Mouse (Mus musculus) 416B (cell line): ENCODE measurements around the gene Aldh4a1.

Source experiments
- DNase-seq: peaks from one replicate; pipeline ENCODE4 v3.0.0; 2011; ENCODE audit warnings: low read depth

The Aldh4a1 gene

DNA sequence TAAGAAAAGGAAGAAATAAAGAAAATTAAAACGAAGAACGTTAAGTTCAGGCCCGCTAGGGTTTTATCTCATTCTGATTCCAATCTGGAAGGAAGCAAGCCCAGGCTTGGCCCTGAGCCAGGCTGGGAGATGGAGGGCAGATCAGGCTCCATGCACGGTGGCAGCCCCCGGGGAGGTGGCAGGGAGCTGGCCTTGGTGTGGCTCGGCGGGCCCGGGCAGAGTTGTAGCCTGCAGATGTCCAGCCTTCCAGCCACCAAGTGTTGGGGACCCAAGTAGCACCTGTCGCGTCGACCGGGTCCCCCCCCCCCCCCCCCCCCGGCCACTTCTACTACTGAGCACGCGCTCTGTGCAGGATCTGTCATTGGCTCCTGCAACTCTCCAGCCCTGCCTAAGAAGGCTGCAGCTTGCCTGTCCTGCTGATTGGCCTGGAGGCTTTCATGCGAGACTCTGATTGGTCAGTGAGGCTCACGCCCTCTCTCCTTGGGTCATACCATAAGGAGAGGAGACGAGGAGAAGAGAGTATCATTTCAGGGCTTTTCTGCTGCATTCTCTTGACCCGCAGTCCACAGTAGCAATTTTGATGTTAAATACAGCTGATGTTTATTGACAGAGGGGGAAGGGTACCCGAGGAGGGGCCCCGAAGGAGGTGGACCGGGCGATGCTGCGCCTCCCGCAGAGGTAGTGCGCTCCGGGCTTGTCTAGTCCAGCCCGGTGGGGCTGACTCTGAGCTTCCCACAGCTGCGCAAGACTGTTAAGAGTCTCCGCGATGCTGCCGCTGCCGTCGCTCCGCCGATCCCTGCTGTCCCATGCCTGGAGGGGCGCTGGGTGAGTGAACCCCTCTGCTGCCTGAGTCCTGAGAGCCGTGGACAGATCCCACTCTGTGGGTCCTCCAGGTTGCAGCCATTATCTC lies at the start of gene Aldh4a1:
Aldh4a1 (plus strand) TSS at position 494 of the 910 bp plus-strand sequence.
- DNase-seq = peak; percentile 99

- DNase-seq = no peak
Observed at GRCm38 (mm10) chr4:139572928-139573512, 49.6 kb upstream of the Aldh4a1 start.

DNA sequence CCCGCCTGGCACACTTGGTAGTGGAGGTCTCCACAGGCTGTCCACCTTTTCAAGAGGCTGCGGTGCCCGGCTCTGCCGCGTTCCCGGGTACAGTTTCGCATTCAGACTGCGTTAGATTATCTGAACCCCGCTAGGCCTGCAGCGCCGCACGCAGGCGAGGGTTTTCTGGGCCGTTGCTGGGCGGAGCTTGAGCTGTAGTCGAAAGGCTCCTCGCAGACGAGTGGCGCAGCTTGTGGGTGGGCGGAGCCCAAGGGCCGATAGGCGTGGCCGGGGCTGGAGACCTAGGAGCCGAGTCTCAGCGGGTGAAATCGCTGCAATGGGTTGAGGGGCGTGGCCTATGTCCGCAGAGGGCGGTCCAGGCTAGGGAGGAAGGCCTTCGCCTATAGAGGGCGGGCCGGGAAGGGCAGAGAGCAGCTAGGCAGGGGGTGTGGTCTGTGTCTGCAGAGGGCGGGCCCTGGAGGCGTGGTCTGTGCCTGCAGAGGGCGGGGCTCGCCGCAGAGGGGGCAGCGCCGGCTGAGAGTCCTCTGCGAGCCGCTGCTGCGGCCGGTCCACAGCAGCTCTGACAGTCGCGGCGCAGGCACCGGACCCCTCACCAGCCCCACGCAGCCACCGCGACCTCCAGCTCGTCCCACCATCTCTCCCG lies 48.4 kb upstream of the Aldh4a1 start:
- DNase-seq = no peak

DNA sequence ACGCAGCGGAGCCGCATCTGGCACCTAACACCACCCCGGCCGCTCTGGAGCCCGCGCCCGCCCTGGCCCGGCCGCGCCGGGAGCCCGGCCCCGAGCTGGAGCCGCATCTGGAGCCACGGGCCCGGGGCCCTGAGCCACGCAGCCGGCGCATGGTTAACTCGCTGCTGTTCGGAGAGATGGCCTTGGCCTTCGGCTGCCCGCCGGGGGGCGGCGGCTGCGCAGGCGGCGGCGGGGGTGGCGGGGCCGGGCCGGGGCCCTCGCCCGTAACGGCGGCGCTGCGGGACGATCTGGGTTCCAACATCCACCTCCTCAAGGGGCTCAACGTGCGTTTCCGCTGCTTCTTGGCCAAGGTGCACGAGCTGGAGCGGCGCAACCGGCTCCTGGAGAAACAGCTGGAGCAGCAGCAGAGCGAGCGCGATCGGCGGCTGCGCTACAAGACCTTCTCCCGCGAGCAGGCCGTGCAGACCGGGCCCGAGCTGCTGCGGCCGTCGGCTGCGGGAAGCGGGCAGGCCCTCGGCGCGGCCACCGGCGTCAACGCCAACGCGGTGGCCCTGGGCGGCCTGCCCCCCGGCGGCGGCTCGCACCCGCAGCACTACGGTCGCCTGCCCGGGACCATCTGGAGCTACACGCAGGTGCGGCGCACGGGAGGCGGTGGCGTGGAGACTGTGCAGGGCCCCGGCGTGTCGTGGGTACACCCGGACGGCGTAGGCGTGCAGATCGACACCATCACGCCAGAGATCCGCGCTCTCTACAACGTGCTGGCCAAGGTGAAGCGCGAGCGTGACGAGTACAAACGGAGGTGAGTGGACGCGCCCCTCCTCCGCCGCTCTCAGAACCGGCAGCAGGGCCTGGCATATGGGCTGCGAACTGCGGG lies 47.6 kb upstream of the Aldh4a1 start:
- no peak for DNase-seq

DNA sequence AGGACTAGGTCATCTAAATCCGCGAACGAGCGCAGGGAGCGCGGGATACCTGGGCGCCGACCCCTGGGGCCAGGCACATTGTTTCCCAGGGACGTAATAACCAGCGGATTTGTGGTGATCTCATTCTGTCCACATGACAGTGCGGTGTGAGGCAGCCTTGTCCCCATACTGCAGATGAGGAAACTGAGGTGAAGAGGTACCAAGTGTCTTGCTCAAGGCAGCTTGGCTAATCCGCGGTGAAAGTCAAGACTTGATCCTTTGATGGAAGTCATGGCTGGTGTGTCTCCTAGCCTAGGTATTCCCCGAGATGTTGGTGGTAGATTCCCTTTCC lies 47.0 kb upstream of the Aldh4a1 start:
- no peak for DNase-seq

- no peak for DNase-seq
Observed at GRCm38 (mm10) chr4:139576251-139576880, 46.3 kb upstream of the Aldh4a1 start.

- no peak for DNase-seq
Observed at GRCm38 (mm10) chr4:139577006-139577405, 45.7 kb upstream of the Aldh4a1 start.

GRCm38 (mm10) chr4:139578389-139578788 lies 44.3 kb upstream of the Aldh4a1 start:
- no peak for DNase-seq

DNA sequence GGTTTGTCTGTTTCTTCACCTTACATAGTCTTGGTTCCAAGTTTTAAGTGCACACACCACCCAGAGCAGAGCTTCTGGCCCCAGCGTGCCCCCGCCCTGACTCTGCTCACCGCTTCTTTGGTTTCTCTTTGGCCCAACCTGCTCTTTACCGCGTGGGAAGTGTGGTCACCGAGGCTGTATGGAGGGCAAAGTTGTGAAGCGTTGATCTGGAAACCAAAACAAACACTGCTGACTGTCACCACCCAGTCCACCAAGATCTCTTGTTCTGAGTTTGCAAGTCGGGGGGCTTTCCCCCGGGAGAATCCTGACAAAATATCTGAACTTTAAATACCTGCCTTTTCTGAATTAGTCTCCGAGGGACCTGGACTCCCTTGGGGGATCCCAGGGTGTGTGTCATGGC lies 43.7 kb upstream of the Aldh4a1 start:
- DNase-seq = no peak

- no peak for DNase-seq
Observed at GRCm38 (mm10) chr4:139579466-139579865, 43.2 kb upstream of the Aldh4a1 start.

DNA sequence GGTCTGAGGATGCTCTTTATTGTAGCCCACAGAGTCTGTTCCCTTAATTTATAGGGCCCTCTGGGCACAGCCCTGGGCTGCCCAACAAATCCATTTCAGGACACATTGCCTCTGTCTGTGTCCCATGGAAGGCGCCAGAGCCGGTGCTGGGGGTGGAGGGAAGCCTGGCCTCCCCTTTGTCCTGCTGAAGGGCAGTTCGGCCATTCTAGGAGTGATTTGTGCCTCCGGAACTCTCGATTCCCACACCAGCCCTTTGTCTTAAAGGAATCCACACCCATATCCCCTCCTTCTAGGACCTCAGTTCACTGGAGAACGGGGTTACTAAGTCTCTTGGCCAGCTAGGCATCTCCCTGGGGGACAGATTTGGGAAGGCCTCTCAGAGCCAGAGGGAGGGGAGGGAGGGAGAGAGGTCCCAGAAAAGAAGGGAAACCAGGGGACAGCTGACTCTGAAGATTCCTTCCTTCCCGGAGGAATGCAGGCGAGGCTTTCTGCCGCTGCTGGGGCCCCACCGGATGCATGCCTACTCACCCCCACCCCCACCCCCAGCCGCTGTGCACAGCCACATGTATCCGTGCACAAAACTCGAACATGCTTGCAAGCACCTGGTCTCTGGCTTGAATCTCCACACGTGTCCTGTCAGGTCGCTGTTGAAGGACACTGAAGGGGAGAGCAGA lies 41.9 kb upstream of the Aldh4a1 start:
- DNase-seq = no peak

- no peak for DNase-seq
Observed at GRCm38 (mm10) chr4:139581427-139582051, 41.1 kb upstream of the Aldh4a1 start.

DNA sequence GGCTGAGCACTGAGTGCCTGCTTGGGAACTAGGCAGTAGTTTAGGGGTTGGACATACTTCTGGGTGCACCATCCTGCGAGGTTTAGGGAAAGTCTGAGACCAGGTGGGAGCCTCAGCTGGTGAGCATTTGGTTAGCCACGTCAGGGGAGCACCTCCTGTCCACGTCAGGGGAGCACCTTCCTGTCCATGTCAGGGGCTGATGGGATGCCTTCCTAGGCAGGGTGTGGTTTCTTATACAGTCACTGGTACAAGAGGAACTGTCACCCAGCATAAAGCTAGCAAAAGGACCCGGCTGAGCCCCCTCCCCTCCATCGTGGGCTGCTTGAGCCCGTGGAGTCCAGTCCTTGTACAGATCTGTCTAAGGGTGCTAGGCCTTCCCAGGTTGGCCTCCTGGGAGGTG lies 40.3 kb upstream of the Aldh4a1 start:
- DNase-seq = no peak

- DNase-seq = no peak
Observed at GRCm38 (mm10) chr4:139582903-139583302, 39.8 kb upstream of the Aldh4a1 start.

- DNase-seq = no peak
Observed at GRCm38 (mm10) chr4:139583629-139584245, 38.9 kb upstream of the Aldh4a1 start.

DNA sequence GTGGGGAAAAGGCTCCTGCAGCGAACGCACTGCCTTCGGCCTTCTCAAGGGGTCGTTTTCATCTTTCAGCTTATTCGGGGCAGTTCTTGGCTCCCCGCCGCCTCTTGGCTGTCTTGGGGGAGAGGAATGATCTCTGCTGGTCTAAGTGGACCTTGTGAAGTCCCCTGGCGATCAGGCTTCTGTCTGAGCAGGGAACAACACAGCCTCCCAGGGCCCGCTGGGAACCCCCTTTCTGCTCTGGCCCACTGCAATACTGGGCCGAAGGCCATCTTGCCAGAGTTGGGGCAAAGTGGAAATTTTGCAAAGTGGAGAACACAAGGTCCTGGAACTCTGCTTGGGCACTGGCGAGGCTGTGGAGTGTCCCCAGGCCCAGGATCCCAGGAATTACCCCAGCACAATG lies 38.0 kb upstream of the Aldh4a1 start:
- DNase-seq = no peak

DNA sequence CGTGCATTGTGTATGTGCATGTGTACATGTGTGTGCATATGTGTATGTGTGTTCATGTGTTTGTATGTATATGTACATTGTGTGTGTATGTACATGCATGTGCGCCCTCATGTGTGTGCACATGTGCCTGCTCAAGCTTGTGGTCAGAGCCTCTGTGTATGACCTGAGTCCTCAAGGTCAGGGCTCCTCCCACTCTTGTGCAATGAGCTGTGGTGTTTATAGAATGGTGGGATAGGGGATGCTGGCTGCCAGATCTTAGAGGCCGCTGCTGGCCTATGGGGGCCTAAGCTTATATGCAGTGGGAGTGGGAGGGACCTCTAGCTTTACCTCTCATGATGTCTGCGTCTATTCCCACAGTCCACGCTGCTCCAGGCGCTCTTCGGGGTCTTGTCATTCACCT lies 37.0 kb upstream of the Aldh4a1 start:
- peak; percentile 24 for DNase-seq

- no peak for DNase-seq
Observed at GRCm38 (mm10) chr4:139587370-139587769, 35.3 kb upstream of the Aldh4a1 start.

DNA sequence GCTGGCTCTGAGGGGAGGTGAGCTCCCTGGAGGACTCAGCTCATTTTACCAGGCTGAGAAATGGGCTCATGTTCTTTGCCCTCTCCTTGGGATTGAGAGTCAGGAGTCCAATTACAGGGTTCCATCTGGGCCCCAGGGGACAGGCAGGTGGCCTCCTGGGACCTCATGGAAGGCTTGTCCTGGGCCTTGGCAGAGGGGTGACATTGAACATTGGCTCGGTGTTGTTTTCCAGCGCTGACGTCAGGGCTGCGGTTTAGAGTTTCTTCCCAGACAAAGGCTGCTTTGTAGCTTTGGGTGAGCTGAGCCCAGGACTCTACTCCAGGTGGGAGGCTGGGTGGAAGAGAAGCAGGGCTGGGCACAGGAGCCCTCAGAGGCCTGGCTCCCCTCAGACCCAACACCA lies 34.9 kb upstream of the Aldh4a1 start:
- DNase-seq = no peak

DNA sequence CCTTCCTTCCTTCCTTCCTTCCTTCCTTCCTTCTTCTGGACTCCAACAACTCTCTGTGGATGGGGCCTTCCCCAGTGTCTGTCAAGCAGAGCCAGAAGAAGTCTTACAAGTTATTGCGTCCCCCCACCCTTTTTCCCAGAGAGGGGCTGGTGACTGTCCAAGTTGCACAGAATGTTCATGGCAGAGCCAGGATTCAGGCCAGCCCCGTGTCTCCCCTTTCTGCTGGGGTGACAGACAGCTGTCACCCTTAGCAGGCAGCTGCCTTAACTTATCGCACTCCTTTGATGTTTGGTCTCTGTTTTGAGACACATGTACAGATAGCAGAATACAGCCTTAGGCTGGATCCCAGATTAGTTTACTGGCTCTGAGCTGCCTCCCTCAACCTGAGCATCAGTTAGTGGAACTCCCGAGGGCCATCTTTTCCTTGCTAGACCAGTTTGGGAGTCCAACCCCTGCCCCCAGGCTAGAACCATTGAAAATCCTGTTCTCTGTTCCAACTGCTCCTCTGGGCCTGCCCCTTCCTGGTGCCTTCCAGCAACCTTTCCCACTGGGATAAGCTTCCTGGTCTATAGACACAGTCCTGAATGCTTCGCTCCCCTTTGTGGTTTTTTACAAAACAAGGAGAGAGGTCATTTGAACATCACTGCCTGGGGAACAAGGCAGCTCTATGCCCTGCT lies 33.2 kb upstream of the Aldh4a1 start:
- no peak for DNase-seq
